Comparison of ENCODE assay signal across 19 mouse cellular contexts in genomic region chr2:168609653-168610248, GRCm38 (mm10). TPM values are rescaled to one million over a fixed set of nuclear protein-coding genes. Genes with fewer than 3 reads are reported as not detected.
DNase-seq lines count a peak whose midpoint lies in the region; ATAC-seq and TF ChIP-seq lines count a peak whose summit lies in the region.
"Had no signal": no experiment of that assay in that cellular context is flagged by ENCODE, and none has a peak within 500 bp of the region (broad histone marks: within the 10 kb centered on the region; RNA-seq: fewer than 3 reads in every experiment).

No protein-coding gene starts in this region.

- no peak for ATAC-seq in heart, embryonic 15.5 days (replicated peaks; ENCODE audit: insufficient number of reproducible peaks, insufficient read depth, low FRiP score, low read depth)
- no peak for ATAC-seq in midbrain, embryonic 13.5 days
- ATAC-seq in midbrain, postnatal 0 days (ENCODE audit: low FRiP score), result peak; percentile 38; the same call in 1 of the 2 replicates
- ATAC-seq: intestine, embryonic 15.5 days had no signal

- peak overlapping the region; percentile 89; the same call in 1 of the 2 replicates for H3K27ac ChIP-seq in heart, embryonic 15.5 days
- H3K27ac ChIP-seq in midbrain, embryonic 10.5 days (replicated peaks), result peak overlapping the region; percentile 38
- H3K27ac ChIP-seq in midbrain, embryonic 13.5 days, result no peak overlapping the region
- peak overlapping the region; percentile 38; the same call in 1 of the 2 replicates for H3K27ac ChIP-seq in midbrain, postnatal 0 days (ENCODE audit: low read depth, low read length)
- H3K27ac ChIP-seq: embryonic facial prominence, embryonic 12.5 days; hindbrain, embryonic 12.5 days; intestine, embryonic 15.5 days had no signal

- H3K4me1 ChIP-seq in heart, embryonic 15.5 days (replicated peaks), result peaks cover 81% of the 10 kb centered on the region
- peaks cover 37% of the 10 kb centered on the region for H3K4me1 ChIP-seq in midbrain, embryonic 10.5 days
- H3K4me1 ChIP-seq in midbrain, embryonic 13.5 days (replicated peaks), result peaks cover 26% of the 10 kb centered on the region
- no peaks in the 10 kb centered on the region for H3K4me1 ChIP-seq in midbrain, postnatal 0 days (ENCODE audit: insufficient read depth, low read length)

- DNase-seq in heart, adult 11 months, result no peak
- DNase-seq in midbrain, embryonic 10.5 days (ENCODE audit: low spot score), result no peak
- DNase-seq in fat pad, adult 2 months (ENCODE audit: extremely low read depth, low read depth, low spot score), result peak; percentile 61
- peak; percentile 77 for DNase-seq in midbrain, postnatal 0 days (ENCODE audit: low spot score)
- no peak for DNase-seq in spleen, postnatal 4 days (ENCODE audit: low spot score in 2 of 2)
- DNase-seq: cerebellum, adult 9-11 months; heart, adult 18-20 months; kidney, adult 9 months; kidney, postnatal 4 days; lung, adult 18-20 months; lung, postnatal 36 days; retina, postnatal 1 day; thymus, postnatal 14 days had no signal

- 72% methylated on average over 6 of the region's 6 CpGs for WGBS in heart, embryonic 15.5 days
- 71% methylated on average over 6 of the region's 6 CpGs for WGBS in midbrain, embryonic 10.5 days
- 45% methylated on average over 6 of the region's 6 CpGs for WGBS in midbrain, embryonic 13.5 days
- WGBS in midbrain, postnatal 0 days, result 33% methylated on average over 6 of the region's 6 CpGs

- no peak overlapping the region for H3K9ac ChIP-seq in heart, embryonic 15.5 days
- H3K9ac ChIP-seq in midbrain, embryonic 13.5 days (replicated peaks), result no peak overlapping the region
- no peak overlapping the region for H3K9ac ChIP-seq in midbrain, postnatal 0 days (replicated peaks; ENCODE audit: low read length, poor library complexity, severe bottlenecking)
- H3K9ac ChIP-seq: embryonic facial prominence, embryonic 12.5 days; hindbrain, embryonic 12.5 days; intestine, embryonic 15.5 days had no signal

- no peak for TF ChIP-seq CTCF in midbrain, postnatal 0 days (IDR thresholded peaks at IDR 0.05)

- no peaks in the 10 kb centered on the region for H3K27me3 ChIP-seq in heart, embryonic 15.5 days
- peaks cover 6% of the 10 kb centered on the region; the same call in 1 of the 2 replicates for H3K27me3 ChIP-seq in midbrain, embryonic 10.5 days (ENCODE audit: low read depth, poor library complexity, severe bottlenecking)
- no peaks in the 10 kb centered on the region for H3K27me3 ChIP-seq in midbrain, embryonic 13.5 days
- H3K27me3 ChIP-seq in midbrain, postnatal 0 days (ENCODE audit: insufficient read depth, low read length), result no peaks in the 10 kb centered on the region
- H3K27me3 ChIP-seq: embryonic facial prominence, embryonic 12.5 days; intestine, embryonic 15.5 days had no signal

- H3K4me2 ChIP-seq in heart, embryonic 15.5 days, result no peak overlapping the region
- no peak overlapping the region for H3K4me2 ChIP-seq in midbrain, embryonic 13.5 days (replicated peaks)
- no peak overlapping the region for H3K4me2 ChIP-seq in midbrain, postnatal 0 days (ENCODE audit: low read depth, low read length, poor library complexity, severe bottlenecking)
- H3K4me2 ChIP-seq: embryonic facial prominence, embryonic 12.5 days; hindbrain, embryonic 12.5 days; intestine, embryonic 15.5 days had no signal

- H3K36me3 ChIP-seq in heart, embryonic 15.5 days, result no peaks in the 10 kb centered on the region
- no peaks in the 10 kb centered on the region for H3K36me3 ChIP-seq in midbrain, embryonic 10.5 days
- H3K36me3 ChIP-seq in midbrain, embryonic 13.5 days, result no peaks in the 10 kb centered on the region
- no peaks in the 10 kb centered on the region for H3K36me3 ChIP-seq in midbrain, postnatal 0 days (ENCODE audit: insufficient read depth, low read length)
- H3K36me3 ChIP-seq: embryonic facial prominence, embryonic 12.5 days; hindbrain, embryonic 12.5 days; intestine, embryonic 15.5 days had no signal

- no peaks in the 10 kb centered on the region for H3K9me3 ChIP-seq in heart, embryonic 15.5 days (replicated peaks)
- no peaks in the 10 kb centered on the region for H3K9me3 ChIP-seq in midbrain, embryonic 10.5 days (replicated peaks)
- no peaks in the 10 kb centered on the region for H3K9me3 ChIP-seq in midbrain, embryonic 13.5 days
- no peaks in the 10 kb centered on the region for H3K9me3 ChIP-seq in midbrain, postnatal 0 days (ENCODE audit: low read length)
- H3K9me3 ChIP-seq: embryonic facial prominence, embryonic 12.5 days; hindbrain, embryonic 12.5 days; intestine, embryonic 15.5 days had no signal

- no peak overlapping the region for H3K4me3 ChIP-seq in heart, embryonic 15.5 days
- no peak overlapping the region for H3K4me3 ChIP-seq in midbrain, embryonic 10.5 days
- no peak overlapping the region for H3K4me3 ChIP-seq in midbrain, embryonic 13.5 days (replicated peaks)
- H3K4me3 ChIP-seq in midbrain, postnatal 0 days (ENCODE audit: low read depth, low read length), result no peak overlapping the region
- H3K4me3 ChIP-seq: embryonic facial prominence, embryonic 12.5 days; erythroblast, embryonic 14.5 days; hindbrain, embryonic 12.5 days; intestine, embryonic 15.5 days had no signal

RNA-seq across cellular contexts. Expression of gene Nfatc2, which starts 8.3 kb away (rescaled TPM):
- polyA plus RNA-seq in heart, embryonic 15.5 days (2015; fragmentation: Nextera tagmentation; extraction: Ambion mirVana), result 9.7 and 10.5 TPM in 2 replicates
- 0.54 and 0.61 TPM in 2 replicates for polyA plus RNA-seq in midbrain, embryonic 10.5 days (2016; fragmentation: Nextera tagmentation; extraction: Ambion mirVana)
- 1.7 TPM in 2 replicates for polyA plus RNA-seq in midbrain, embryonic 13.5 days (2015; fragmentation: Nextera tagmentation; extraction: Ambion mirVana)
- total RNA-seq in midbrain, postnatal 0 days (2014; rRNA removed), result 5.1 and 6.4 TPM in 2 replicates
- 7.3 and 8.2 TPM in 2 replicates for polyA plus RNA-seq in midbrain, postnatal 0 days (2015; fragmentation: Nextera tagmentation; extraction: Ambion mirVana)
- polyA plus RNA-seq: erythroblast, embryonic 14.5 days had no signal

Comparison
In these comparisons a context has a peak if more than half of its experiments do, and no peak if none do; other contexts are left out.
1. DNase-seq: peak in fat pad, adult 2 months (single experiment) and midbrain, postnatal 0 days (single experiment); none in heart, adult 11 months (single experiment), midbrain, embryonic 10.5 days (single experiment) and spleen, postnatal 4 days (0 of 2).